Mouse (Mus musculus) right cerebral cortex, postnatal 36 days (tissue): ENCODE results near the gene Hist1h4c.
A peak's percentile ranks its signal among the peaks of the same experiment; 100 is the strongest.
"Not testable (repeated sequence)": the region's sequence is repeated elsewhere in the genome, so short reads cannot be mapped to it uniquely, and the experiment has no call there.

Source experiments
- DNase-seq, 2 experiments: peaks; one replicate each; pipeline ENCODE4 v3.0.0; 2022; ENCODE audit warnings: low spot score in 2 of 2, mixed read lengths in 1 of 2

Gene Hist1h4c

DNA sequence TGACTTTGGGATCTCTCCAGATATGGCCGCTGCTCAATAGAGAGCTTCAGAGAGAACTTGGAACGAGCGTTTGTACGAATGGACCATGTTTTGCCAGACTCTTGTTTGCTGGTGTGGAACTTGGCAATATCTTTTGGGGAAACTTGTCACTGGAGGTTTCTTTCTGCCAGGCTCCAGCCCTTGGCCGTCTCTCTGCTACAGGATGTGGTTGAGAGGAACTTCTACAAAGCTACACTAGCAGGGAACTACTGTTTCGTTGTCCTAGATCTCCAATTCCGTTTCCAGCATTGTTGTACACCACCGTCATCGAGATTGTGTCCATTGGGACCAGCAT is 30.9 kb upstream of the Hist1h4c start:
- no peak for DNase-seq

GRCm38 (mm10) chr13:23728472-23729191 is 30.4 kb upstream of the Hist1h4c start:
- DNase-seq = no peak

DNA sequence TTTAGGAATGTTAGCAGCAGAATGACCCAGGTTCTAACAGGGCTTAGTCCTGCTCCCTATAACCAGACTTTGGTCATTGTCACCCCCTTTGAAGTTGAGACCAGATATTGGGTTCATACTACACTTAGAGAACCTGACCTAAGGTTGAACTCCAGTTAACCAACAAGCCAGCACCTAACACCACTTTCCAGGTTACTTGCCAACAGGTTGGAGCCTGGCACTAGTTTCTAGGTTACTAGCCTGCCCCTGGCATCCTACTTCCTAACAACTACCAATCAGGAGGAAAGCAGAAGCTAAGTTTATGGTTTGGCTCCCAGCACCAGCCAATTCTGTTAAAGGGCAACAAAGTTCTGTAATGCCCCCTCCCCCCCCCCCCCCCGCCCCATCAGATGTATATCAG is 27.0 kb upstream of the Hist1h4c start:
- no peak for DNase-seq

DNA sequence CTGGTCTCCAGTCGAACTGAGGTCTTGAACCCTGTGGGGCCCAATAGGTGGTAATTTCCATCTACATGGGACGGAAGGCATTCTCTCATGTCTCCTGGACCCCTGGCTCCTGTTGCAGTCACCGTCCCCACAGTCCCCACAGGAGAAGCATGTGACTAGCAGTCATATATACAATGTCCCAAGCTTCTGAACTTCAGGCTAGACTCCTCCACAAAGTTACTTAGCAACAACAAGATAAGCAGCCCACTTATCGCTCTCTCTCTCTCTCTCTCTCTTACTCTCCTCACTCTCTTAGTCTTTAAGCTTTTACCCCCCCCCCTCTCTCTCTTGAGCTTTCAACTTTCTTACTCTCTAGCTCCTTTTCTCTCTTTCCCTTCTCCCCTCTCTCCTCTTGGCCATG is 26.0 kb upstream of the Hist1h4c start:
- DNase-seq = no peak

- DNase-seq = not testable (repeated sequence)
Observed at GRCm38 (mm10) chr13:23717593-23718245, 19.5 kb upstream of the Hist1h4c start.

- DNase-seq = no peak
Observed at GRCm38 (mm10) chr13:23717176-23717575, 18.9 kb upstream of the Hist1h4c start.

- DNase-seq = no peak
Observed at GRCm38 (mm10) chr13:23716261-23717042, 18.2 kb upstream of the Hist1h4c start.

DNA sequence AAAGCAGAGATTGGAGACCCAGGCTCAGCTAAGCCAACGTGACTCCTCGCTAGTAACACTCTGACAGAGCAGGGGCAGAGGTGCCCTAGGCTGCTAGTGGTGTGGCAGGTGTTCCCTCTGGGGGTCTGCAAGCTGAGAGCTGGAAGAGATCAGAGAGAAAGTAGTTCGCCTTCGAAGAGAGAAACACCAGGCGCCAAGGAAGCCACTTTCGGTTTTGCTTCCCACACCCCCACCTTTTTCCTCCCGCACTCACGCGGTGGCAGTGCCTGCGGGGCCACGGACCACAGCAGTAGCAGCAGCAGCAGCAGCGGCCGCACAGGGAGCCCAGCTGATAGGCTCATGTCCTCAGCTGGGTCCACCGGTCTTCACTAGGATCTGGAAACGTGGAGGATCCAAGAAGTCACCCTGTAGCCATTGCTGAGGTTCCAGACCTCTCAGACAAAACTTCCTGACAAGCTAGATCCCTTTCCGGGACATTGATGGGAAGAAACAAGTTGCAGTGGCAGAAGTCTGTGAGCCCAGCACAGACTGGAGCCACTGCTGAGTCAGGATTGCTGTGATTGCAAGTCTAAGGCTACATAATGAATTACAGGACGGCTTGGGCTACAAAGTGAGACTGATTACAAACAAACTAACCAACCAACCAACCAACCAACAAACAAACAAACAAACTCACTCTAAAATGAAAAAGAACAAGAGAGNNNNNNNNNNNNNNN is 12.3 kb upstream of the Hist1h4c start, which contains the start of gene Hfe:
Gene Hfe, minus strand, starts transcription at position 481 of the 716 bp plus-strand sequence.
- DNase-seq = no peak

DNA sequence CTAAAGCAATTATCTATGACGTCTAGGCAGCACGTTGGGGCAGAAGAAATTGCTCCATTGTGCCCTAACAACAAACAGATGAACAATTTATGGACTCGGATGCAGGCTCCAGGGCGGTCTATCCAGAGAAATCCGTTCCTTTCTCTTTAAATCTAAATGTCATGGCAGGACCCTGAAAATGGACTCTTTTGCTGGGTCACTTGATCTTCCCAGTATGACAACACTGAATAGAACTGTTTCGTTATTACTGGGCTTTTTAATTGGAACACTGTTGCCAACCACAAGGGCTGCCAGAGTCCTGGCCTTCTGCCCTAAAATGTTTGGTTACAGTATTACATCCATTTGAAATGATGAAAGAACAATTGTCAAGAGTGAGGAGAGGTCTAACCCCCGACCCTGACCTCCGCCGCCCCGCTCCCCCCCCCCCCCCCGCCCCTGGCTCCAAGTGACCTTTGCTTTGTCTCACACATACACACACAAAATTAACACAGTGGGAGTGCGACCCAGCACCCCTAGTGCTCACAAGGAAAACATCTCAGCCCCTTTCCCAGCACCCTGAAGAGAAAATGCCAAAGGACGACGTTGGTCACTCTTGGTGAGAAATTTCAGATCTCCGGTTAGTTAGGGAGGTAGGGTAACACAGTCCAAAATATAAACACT is 11.6 kb upstream of the Hist1h4c start:
- DNase-seq = no peak

DNA sequence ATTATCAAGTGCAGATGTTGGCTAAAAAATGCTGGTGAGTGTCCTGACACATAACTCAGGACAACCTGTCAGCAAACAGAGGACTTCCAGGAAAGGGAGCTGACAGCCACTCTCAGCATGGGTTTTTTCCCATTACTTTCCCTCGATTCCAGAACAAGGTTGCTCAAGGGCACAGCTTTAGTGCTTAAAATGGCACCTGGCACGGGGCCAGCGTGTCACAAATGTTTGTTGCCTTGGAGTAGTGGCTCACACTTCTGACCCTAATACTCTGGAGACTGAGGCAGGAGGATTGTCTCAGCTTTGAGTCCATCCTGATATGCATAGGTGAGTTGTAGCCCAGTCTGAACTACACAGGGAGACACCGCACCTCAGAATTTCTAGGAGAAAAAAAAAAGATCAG is 10.4 kb upstream of the Hist1h4c start:
- DNase-seq = no peak

DNA sequence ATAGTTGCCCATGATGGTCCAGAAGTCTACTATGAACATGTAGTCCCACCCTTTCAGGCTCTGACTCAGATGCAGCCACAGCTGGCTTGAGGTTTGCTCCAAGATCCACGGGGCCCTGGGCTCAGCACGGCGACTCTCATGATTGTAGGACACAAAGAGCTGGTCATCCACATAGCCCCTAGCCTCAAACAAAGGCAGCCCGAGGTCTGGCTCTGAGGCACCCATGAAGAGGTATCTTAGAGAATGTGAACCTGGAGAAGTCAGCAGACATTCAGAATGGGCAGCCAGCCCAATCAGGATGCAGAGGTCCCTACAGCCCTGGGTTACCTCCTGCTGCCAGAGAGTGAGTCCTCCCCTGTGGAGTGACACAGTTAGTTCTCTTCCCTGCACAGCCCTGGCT is 9.8 kb upstream of the Hist1h4c start:
- no peak for DNase-seq

DNA sequence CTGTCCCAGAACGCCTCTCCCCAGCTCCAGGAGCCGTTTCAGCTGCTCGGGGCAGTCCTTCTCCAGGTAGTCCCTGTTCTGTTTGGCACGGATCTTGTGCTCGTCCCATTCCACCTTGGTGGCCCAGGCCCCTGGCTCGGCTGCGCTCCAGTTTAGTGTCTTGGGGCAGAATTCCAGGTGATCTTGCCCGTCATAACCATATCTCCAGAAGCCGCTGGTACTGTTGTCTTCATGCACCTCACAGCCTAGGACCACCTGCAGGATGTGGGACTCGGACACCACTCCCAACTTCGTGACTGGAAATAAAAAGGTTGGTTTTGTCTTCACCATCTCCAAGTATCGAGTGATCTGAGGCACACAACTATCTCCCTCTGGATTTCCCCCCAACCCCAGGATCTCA is 8.5 kb upstream of the Hist1h4c start:
- no peak for DNase-seq

DNA sequence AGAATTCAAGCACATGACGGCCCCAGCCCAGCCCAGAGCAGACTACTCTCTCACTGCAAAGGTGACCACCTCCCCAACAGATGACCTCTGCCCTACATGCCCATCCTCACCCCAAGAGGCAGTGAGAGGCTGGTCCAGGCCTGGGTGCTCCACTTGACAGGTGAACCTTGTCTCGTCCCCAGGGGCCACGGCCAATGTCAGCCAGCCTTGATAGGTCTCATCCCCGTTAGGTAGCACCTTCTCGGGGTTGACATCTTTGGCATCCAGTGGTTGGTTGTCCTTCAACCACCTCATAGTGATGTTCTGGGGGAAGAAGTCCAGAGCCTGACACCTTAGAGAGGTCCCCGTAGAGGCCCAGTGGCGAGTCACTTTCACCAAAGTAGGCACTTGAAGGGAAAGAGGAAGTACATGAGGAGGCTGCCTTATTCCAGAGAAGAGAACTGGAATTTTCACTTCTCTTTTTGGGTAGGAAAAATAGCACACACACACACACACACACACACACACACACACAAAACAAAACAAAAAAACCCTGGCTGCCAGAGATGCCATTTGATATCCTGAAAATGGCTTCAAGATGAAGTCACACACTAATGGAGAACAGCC is 7.6 kb upstream of the Hist1h4c start:
- DNase-seq = no peak

DNA sequence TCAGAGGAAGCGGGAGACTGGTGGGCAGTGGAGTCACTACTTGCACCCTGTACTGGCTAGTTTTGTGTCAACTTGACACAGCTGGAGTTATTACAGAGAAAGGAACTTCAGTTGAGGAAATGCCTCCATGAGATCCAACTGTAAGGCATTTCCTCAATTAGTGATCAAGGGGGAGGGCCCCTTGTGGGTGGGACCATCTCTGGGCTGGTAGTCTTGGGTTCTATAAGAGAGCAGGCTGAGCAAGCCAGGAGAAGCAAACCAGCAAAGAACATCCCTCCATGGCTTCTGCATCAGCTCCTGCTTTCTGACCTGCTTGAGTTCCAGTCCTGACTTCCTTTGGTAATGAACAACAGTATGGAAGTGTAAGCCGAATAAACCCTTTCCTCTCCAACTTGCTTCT is 4.5 kb upstream of the Hist1h4c start:
- not testable (repeated sequence) for DNase-seq

- DNase-seq = no peak
Observed at GRCm38 (mm10) chr13:23702220-23702619, 4.0 kb upstream of the Hist1h4c start.

- DNase-seq = peak; percentile 47 to 48
Observed at GRCm38 (mm10) chr13:23700786-23701520, 2.7 kb upstream of the Hist1h4c start.

GRCm38 (mm10) chr13:23699767-23700166 is 1.5 kb upstream of the Hist1h4c start:
- no peak for DNase-seq

DNA sequence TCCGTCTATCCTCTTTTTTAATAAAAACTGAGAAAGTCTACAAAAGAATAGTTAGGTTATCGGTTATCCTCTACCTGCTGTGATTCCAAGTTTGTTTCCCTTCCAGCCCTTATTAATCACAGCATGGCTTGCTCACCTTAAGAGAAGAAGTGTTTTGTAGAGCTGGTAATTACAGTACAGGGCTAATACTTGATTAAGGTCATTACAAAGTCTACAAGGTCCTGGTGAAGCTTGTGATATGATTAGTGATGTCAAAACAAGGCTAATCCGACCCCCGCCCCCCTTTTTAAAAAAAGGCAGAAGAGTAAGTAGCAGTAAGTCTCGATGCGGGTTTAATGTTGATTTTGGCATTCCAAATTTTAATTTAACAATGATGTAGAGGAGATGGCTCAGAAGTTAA is 742 bp upstream of the Hist1h4c start:
- DNase-seq = no peak

- DNase-seq = no peak
Observed at GRCm38 (mm10) chr13:23697491-23698299, 559 bp downstream of the Hist1h4c start.

GRCm38 (mm10) chr13:23696061-23696474 is 2.2 kb downstream of the Hist1h4c start:
- no peak for DNase-seq
